ENCODE assay signal across 36 mouse cellular contexts in genomic region chr9:77437131-77437530, GRCm38 (mm10).
"Had no signal": no experiment of that assay in that cellular context is flagged by ENCODE, and none has a peak within 500 bp of the region (broad histone marks: within the 10 kb centered on the region; RNA-seq: fewer than 3 reads in every experiment).

No protein-coding gene starts in this region.

- H3K9ac ChIP-seq: heart, embryonic 12.5 days; heart, embryonic 13.5 days; heart, embryonic 15.5 days; hindbrain, embryonic 12.5 days; hindbrain, embryonic 13.5 days; hindbrain, embryonic 14.5 days; hindbrain, embryonic 15.5 days; intestine, embryonic 15.5 days; kidney, embryonic 15.5 days had no signal

- H3K9me3 ChIP-seq: heart, embryonic 12.5 days; heart, embryonic 13.5 days; heart, embryonic 15.5 days; hindbrain, embryonic 10.5 days; hindbrain, embryonic 12.5 days; hindbrain, embryonic 13.5 days; hindbrain, embryonic 15.5 days; intestine, embryonic 15.5 days; kidney, embryonic 15.5 days had no signal

- H3K4me1 ChIP-seq: hindbrain, embryonic 12.5 days; intestine, embryonic 15.5 days; kidney, embryonic 15.5 days had no signal

- H3K36me3 ChIP-seq: hindbrain, embryonic 15.5 days; intestine, embryonic 15.5 days had no signal

- H3K4me3 ChIP-seq: heart, adult 2 months; heart, embryonic 12.5 days; heart, embryonic 13.5 days; heart, embryonic 15.5 days; hindbrain, embryonic 10.5 days; hindbrain, embryonic 12.5 days; hindbrain, embryonic 13.5 days; hindbrain, embryonic 15.5 days; intestine, embryonic 15.5 days; kidney, embryonic 15.5 days; layer of hippocampus, adult 2 months had no signal

- DNase-seq: heart, adult 18-20 months; heart, adult 2 months; heart, postnatal 10 days; heart, postnatal 14 days; heart, postnatal 36 days; heart, postnatal 4 days; kidney, adult 11 months; kidney, adult 18-20 months; kidney, adult 2 months; kidney, adult 8-10 months; kidney, adult 9 months; kidney, postnatal 10 days; kidney, postnatal 14 days; kidney, postnatal 25 days; kidney, postnatal 36 days; kidney, postnatal 4 days; layer of hippocampus, adult 9-11 months; layer of hippocampus, postnatal 36 days had no signal

- H3K4me2 ChIP-seq: heart, embryonic 11.5 days; heart, embryonic 12.5 days; heart, embryonic 13.5 days; heart, embryonic 15.5 days; hindbrain, embryonic 12.5 days; hindbrain, embryonic 13.5 days; hindbrain, embryonic 14.5 days; hindbrain, embryonic 15.5 days; intestine, embryonic 15.5 days; kidney, embryonic 15.5 days had no signal

- H3K27ac ChIP-seq: heart, adult 2 months; hindbrain, embryonic 10.5 days; hindbrain, embryonic 12.5 days; hindbrain, embryonic 13.5 days; hindbrain, embryonic 14.5 days; hindbrain, embryonic 15.5 days; hindbrain, postnatal 0 days; intestine, embryonic 15.5 days; kidney, embryonic 15.5 days; kidney, postnatal 0 days; layer of hippocampus, adult 2 months had no signal

- ATAC-seq: hindbrain, embryonic 16.5 days; hindbrain, postnatal 0 days; inflammation-experienced regulatory T-cells, adult 6 months; intestine, embryonic 15.5 days; intestine, embryonic 16.5 days; intestine, postnatal 0 days had no signal

- H3K27me3 ChIP-seq: heart, embryonic 12.5 days; heart, embryonic 13.5 days; heart, embryonic 15.5 days; hindbrain, embryonic 12.5 days; hindbrain, embryonic 13.5 days; hindbrain, embryonic 15.5 days; intestine, embryonic 15.5 days; kidney, embryonic 15.5 days had no signal
